Mouse (Mus musculus) spleen, adult 12 weeks (tissue): ENCODE results near the gene Tsnaxip1.
"Not testable (repeated sequence)": the region's sequence is repeated elsewhere in the genome, so short reads cannot be mapped to it uniquely, and the experiment has no call there.

ENCODE experiments used
- DNase-seq: peaks from one replicate; pipeline ENCODE4 v3.0.0; 2022; ENCODE audit warnings: low spot score

Gene Tsnaxip1

GRCm38 (mm10) chr8:105819659-105820058, 7.9 kb upstream of the Tsnaxip1 start:
- DNase-seq, result peak; percentile 38

DNA sequence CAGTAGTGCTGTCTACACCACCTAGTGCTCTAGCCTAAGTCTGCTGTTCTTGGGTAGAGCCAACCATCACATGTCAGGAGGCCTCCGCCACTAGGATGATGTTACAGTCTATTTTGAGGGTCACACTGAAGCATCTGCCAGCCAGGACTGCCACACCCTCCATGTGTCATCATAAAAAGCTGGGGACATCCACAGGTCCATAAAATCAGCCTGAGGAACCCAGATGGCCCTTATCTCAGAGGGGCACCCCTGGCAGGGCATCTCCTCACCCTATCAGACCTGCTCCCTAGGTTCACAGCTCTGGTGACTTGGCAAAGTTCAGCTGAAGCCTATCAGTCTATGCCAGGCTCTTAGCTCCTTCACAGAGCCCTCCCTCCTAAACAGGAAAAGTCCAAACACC, 6.6 kb upstream of the Tsnaxip1 start:
- DNase-seq, result peak; percentile 78

- DNase-seq, result no peak
These were observed 2.0 kb upstream of the Tsnaxip1 start for GRCm38 (mm10) chr8:105825506-105825905.

GRCm38 (mm10) chr8:105826379-105826778, 1.2 kb upstream of the Tsnaxip1 start:
- DNase-seq, result no peak

GRCm38 (mm10) chr8:105833740-105834139, 6.2 kb downstream of the Tsnaxip1 start:
- DNase-seq, result not testable (repeated sequence)

- DNase-seq, result peak; percentile 82
These were observed 7.8 kb downstream of the Tsnaxip1 start for GRCm38 (mm10) chr8:105835318-105835717.

DNA sequence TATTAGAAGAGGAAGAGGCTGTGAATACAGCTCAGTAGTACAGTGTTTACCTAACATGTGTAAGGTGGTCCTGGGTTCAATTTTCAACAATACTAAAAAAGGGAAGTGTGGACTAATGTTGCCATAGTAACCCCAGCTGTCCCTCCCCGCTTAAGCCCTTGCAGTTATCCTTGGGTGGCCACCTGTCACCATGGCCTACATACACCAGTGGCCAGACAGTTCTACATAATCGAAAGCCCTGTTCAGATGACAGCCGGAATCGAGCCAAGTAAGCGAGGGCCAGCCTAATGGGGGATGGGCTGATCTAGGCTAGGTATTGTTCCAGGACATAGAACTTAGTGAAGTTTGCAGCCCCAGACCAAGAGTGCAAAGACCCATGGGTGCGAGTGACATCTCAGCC, 9.5 kb downstream of the Tsnaxip1 start:
- no peak for DNase-seq

DNA sequence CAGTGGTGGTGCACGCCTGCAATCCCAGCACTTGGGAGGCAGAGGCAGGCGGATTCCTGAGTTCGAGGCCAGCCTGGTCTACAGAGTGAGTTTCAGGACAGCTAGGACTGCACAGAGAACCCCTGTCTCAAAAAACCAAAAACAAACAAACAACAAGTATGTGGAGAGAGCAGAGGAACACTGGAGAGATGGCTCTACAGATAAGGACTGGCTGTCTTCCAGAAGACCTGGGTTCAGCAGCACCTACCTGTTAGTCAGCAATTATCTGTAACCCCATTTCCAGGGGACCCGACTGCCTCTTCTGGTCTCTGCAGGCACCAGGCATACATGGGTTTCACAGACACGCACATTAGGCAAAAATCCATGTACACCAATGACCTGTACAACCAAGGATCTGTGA, 11.7 kb downstream of the Tsnaxip1 start:
- no peak for DNase-seq

DNA sequence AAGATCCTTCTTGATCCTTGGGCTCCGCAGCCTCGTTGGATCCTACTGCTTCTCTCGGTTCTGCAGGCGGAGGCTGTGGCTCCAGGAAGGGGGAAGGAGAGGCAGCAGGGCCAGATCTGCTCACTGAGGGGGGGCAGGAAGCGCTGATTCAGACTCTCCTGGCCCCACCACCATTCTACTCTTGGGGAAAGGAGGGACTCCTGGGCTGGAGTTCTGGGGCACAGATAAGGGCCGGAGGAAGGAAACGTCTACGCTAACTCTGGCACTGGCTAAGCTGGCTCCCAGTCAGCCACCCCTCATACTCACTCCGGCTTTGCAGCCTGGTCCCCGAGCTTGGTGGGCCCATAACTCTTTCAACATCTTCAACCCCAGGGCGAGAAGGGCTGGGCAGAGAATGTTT, 19.1 kb downstream of the Tsnaxip1 start:
- no peak for DNase-seq

GRCm38 (mm10) chr8:105850014-105850413, 22.5 kb downstream of the Tsnaxip1 start:
- DNase-seq, result no peak

DNA sequence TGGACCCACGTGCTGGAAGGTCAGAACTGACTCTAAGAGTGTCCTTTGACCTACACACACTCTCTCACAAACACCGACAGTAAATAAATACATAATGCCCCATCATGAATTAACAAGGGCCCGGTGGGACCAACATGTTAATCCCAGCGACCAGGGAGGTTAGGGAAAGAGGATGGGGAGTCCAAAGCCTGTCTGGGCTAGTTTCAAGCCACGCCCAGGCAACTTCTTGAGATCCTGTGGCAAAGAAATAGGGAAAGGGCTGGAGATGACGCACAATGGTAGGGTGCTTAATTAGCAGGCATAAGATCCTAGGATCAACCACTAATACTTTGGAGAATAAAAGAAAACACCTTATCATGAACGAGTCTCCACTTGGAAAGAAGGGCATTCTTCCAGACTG, 23.1 kb downstream of the Tsnaxip1 start:
- no peak for DNase-seq

DNA sequence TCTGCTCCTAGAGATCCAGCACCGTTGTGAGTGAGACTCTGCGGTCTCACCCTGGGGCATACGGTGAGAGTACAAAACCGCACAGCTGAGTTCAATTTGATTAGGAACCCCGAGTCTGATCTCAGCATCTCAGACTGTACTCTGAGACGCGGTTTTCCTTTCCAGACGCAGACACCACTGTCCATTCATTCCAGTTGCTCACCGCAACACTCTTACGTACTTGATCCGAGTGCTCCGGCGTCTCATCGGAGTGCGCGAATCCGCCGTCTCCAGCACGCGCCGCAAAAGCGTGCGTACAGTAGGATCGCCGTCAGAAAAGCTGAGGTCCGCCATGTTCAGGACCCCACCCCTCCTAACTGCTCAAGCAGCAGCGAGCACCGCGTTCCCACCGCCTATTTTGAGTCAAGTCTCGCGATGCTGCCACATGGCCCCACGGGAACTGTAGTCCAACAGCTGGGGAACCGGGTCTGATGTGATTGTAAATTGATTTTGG, 24.2 kb downstream of the Tsnaxip1 start:
- DNase-seq, result peak; percentile 76

- DNase-seq, result no peak
These were observed 24.7 kb downstream of the Tsnaxip1 start for GRCm38 (mm10) chr8:105852146-105852729.

- no peak for DNase-seq
These were observed 25.6 kb downstream of the Tsnaxip1 start, which contains the start of gene Cenpt for GRCm38 (mm10) chr8:105853178-105853577. Cenpt (minus strand) TSS chr8:105853278.

DNA sequence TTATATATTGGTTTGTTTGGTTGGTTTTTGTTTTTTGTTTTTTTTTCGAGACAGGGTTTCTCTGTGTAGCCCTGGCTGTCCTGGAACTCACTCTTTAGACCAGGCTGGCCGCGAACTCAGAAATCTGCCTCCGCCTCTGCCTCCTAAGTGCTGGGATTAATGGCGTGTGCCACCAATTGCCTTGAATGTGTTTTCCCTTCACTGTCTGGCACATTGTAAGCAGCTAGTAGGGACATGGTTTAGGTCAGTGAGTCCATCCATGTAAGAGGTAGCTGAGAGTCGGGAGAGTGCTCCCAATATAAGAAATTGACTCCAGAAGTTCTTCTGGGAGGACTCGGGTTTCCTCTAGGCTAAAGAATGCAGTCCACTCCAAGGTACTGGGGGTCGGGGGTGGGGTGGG, 26.8 kb downstream of the Tsnaxip1 start:
- no peak for DNase-seq

DNA sequence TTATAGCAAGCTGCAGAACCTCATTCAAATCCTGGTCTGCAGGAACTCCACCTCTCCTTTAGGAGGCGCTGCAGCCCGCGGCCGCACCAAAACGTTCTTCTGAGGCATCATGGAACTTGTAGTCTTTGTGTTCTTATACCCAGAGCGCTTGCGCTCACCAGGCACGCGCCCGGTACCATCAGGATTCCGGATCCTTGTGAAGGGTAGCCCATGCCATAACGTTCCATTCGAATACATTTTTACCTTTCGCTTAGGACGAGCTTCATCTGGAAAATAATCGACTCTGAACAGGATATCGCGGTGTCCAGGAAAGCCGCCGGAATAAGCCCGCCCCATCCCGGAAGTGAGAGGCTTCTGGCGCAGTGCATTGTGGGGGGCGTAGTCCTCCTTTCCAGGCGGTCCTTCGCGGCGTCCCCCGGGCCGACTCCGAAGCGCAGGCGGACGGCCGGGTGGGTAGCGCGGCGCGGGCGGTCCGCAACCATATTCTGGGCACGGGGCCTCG, 27.2 kb downstream of the Tsnaxip1 start, which contains the start of gene Thap11:
Gene Thap11, plus strand, starts transcription at position 418 of the 502 bp plus-strand sequence.
- DNase-seq, result peak; percentile 91

DNA sequence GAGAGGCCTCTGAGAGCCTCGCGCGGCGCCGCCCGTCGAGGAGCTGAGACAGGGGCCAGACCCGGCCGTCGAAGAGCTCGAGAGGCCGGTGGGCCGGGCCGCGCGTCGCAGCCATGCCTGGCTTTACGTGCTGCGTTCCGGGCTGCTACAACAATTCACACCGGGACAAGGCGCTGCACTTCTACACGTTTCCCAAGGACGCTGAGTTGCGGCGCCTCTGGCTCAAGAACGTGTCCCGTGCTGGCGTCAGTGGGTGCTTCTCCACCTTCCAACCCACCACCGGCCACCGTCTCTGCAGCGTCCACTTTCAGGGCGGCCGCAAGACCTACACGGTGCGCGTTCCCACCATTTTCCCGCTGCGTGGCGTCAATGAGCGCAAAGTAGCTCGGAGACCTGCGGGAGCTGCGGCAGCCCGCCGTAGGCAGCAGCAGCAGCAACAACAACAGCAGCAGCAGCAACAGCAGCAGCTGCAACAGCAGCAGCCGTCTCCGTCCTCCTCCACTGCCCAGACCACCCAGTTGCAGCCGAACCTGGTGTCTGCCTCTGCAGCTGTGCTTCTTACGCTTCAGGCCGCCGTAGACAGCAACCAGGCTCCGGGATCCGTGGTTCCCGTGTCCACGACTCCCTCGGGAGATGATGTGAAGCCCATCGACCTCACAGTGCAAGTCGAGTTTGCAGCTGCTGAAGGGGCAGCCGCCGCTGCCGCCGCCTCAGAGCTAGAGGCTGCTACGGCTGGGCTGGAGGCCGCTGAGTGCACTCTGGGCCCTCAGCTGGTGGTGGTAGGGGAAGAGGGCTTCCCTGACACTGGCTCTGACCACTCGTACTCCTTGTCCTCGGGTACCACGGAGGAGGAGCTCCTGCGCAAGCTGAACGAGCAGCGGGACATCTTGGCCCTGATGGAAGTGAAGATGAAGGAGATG, 28.0 kb downstream of the Tsnaxip1 start:
- no peak for DNase-seq

DNA sequence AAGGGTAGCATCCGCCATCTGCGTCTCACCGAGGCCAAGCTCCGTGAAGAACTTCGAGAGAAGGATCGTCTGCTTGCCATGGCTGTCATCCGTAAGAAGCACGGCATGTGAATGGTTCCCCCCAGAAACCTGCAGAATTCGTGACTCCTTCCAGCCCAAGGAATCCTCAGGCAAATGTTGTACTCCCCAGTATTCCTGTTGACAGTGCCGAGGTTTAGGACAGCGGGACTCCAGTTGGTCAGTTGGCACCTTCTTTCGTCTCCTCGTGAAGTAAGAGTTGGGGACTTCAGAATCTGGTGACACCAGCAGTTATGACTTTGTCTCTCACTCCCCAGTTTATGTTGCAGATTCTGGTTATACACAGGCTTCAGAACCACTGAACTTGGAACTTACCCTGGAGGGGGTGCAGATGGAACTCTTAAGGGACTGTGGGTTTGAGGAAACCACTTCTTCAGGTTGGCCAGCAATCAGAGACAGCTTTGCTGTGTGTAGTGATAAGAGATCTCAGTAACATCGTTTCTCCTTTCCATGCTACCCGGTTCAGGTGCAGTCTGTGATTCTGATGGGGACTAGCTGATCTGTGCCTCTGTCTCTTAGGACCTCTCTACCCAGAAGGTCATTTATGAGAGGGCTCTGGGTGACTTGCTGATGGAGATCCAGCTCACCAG, 28.8 kb downstream of the Tsnaxip1 start:
- no peak for DNase-seq

- DNase-seq, result no peak
These were observed 31.0 kb downstream of the Tsnaxip1 start for GRCm38 (mm10) chr8:105858495-105858894.

- no peak for DNase-seq
These were observed 31.8 kb downstream of the Tsnaxip1 start for GRCm38 (mm10) chr8:105859314-105859713.

- DNase-seq, result peak; percentile 84
These were observed 32.8 kb downstream of the Tsnaxip1 start, which contains the start of gene Nutf2 for GRCm38 (mm10) chr8:105860143-105860981. Nutf2 (plus strand) TSS chr8:105860580.
